Comparison of ENCODE assay signal across 34 mouse cellular contexts in the genomic region with DNA sequence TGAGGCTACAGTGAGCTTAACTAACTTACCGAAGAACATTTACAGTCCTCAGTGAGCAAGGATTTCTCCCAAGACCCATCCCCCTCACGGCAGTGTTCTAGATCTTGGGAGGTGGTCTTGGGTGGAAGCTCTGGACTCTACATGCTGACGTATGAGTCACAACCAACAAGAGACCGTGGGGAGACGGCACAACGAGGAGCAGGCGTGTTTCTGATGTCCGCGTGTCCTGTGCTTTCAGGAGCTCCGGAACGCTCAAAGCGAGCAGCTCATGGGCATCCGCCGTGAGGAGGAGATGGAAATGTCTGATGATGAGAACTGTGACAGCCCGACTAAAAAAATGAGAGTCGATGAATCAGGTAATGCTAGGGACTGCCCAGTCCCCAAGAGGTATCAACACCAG.
"Had no signal": no experiment of that assay in that cellular context is flagged by ENCODE, and none has a peak within 500 bp of the region (broad histone marks: within the 10 kb centered on the region; RNA-seq: fewer than 3 reads in every experiment).

No protein-coding gene starts in this region.

- H3K4me1 ChIP-seq: intestine, embryonic 15.5 days had no signal

- H3K9me3 ChIP-seq: heart, embryonic 10.5 days; heart, embryonic 13.5 days; heart, embryonic 15.5 days; hindbrain, embryonic 10.5 days; hindbrain, embryonic 12.5 days; hindbrain, embryonic 13.5 days; hindbrain, embryonic 15.5 days; intestine, embryonic 15.5 days; kidney, embryonic 15.5 days had no signal

- H3K36me3 ChIP-seq: heart, embryonic 10.5 days; heart, embryonic 13.5 days; heart, embryonic 15.5 days; hindbrain, embryonic 10.5 days; intestine, embryonic 15.5 days; kidney, embryonic 15.5 days had no signal

- H3K4me2 ChIP-seq: heart, embryonic 11.5 days; heart, embryonic 13.5 days; heart, embryonic 15.5 days; hindbrain, embryonic 12.5 days; hindbrain, embryonic 13.5 days; hindbrain, embryonic 14.5 days; hindbrain, embryonic 15.5 days; intestine, embryonic 15.5 days; kidney, embryonic 15.5 days had no signal

- H3K27ac ChIP-seq: heart, embryonic 13.5 days; heart, embryonic 15.5 days; hindbrain, embryonic 10.5 days; hindbrain, embryonic 12.5 days; hindbrain, embryonic 13.5 days; hindbrain, embryonic 14.5 days; hindbrain, embryonic 15.5 days; hindbrain, postnatal 0 days; intestine, embryonic 15.5 days; kidney, embryonic 15.5 days; kidney, postnatal 0 days; layer of hippocampus, adult 2 months had no signal

- H3K9ac ChIP-seq: heart, embryonic 13.5 days; heart, embryonic 15.5 days; hindbrain, embryonic 12.5 days; hindbrain, embryonic 13.5 days; hindbrain, embryonic 14.5 days; hindbrain, embryonic 15.5 days; intestine, embryonic 15.5 days; kidney, embryonic 15.5 days had no signal

- DNase-seq: heart, postnatal 10 days; heart, postnatal 14 days; heart, postnatal 36 days; heart, postnatal 4 days; kidney, adult 11 months; kidney, adult 18-20 months; kidney, adult 2 months; kidney, adult 8-10 months; kidney, adult 9 months; kidney, postnatal 10 days; kidney, postnatal 14 days; kidney, postnatal 25 days; kidney, postnatal 36 days; kidney, postnatal 4 days; layer of hippocampus, adult 9-11 months; layer of hippocampus, postnatal 36 days had no signal

- H3K4me3 ChIP-seq: heart, embryonic 10.5 days; heart, embryonic 13.5 days; heart, embryonic 15.5 days; hindbrain, embryonic 10.5 days; hindbrain, embryonic 12.5 days; hindbrain, embryonic 13.5 days; hindbrain, embryonic 15.5 days; intestine, embryonic 15.5 days; kidney, embryonic 15.5 days; layer of hippocampus, adult 2 months had no signal

- H3K27me3 ChIP-seq: heart, embryonic 13.5 days; heart, embryonic 15.5 days; hindbrain, embryonic 12.5 days; hindbrain, embryonic 13.5 days; hindbrain, embryonic 15.5 days; intestine, embryonic 15.5 days; kidney, embryonic 15.5 days had no signal

- ATAC-seq: hindbrain, embryonic 16.5 days; hindbrain, postnatal 0 days; inflammation-experienced regulatory T-cells, adult 6 months; intestine, embryonic 15.5 days; intestine, embryonic 16.5 days; intestine, postnatal 0 days had no signal
